Mouse (Mus musculus): ENCODE results near the gene Olfr679. TPM values are rescaled to one million over a fixed set of nuclear protein-coding genes. Genes with fewer than 3 reads are reported as not detected.
"Not testable (repeated sequence)": the region's sequence is repeated elsewhere in the genome, so short reads cannot be mapped to it uniquely, and the experiment has no call there.

Olfr679 gene
- not detected for total RNA-seq (2021)
- long read RNA-seq, experiment 1: 0 reads
- long read RNA-seq, experiment 2: 0 reads

DNA sequence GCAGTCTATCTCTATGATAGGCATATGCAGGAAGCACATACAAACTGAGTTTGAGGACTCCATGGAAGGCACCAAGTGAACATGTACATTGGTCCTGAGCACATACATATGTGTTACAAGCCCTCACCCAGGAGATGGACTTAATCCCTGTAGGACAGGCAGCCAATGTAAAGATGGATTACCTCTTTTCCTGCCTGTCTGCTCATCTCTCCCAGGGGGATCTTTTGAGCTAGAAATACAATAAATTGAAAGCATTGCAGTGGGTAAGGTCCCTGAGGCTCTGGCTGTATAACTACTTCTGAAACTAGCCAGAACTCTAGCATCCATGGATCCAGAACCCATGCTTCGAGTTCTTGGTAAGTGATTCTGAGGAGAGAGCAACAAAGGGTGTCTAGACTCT is at the start of gene Olfr679:
Gene Olfr679, plus strand, starts transcription at position 301 of the 400 bp plus-strand sequence.
- no peak for DNase-seq

DNA sequence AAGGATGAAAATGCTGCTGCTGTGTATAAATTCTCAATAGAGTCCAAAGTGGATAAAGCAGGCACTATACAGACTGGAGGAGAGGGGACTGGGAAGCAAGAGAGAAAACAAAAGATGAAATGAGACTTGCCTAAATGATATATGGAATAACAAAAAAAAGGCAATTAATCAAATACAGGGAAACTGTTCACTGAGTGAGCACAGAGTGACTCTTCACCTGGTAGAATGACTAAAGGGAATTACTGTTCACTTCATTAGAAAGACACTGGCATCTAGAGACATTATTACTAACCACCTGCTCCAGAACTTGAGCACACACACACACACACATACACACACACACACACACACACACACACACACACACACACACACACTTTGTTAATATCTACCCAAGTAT is 48.6 kb upstream of the Olfr679 start, which contains the start of gene Olfr676:
Gene Olfr676, plus strand, starts transcription at position 301 of the 400 bp plus-strand sequence.
- DNase-seq: no peak

DNA sequence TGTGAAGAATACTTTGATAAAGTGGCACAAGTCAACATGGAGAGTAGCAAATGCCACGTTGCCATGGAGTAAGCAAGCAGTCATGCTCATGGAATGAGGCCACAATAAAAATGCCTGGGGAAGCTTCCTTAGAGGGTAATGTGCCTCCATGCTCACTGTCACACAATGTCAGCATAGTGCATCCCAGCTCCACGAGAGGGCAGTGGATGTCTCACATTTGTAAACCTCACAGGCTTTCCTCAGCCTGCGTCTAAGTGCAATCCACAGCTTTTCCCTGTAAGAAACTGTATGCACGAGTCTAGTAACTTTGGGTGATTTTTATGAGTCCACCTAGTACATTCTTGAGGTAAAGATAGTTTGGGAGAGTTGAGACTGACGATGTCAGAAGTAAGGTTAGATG is 47.2 kb upstream of the Olfr679 start:
- not testable (repeated sequence) for DNase-seq

DNA sequence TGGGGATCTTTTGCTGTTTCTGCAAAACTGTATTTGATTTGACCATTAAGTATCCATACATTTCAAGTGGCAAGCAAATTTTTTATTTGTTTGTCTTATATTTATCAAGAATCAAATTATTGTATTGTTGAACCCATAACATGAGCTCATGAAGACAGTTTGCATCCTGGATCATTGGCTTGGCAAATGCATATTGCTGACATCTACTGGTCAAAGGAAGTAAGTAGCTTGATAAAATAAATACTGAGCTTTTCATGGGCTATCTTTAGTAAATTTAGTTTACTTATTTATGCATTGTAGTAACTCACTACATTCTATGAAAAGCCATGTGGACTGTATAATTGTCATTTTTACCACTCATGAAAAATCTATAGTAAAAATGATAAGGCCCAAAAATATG is 22.1 kb upstream of the Olfr679 start:
- DNase-seq: no peak

DNA sequence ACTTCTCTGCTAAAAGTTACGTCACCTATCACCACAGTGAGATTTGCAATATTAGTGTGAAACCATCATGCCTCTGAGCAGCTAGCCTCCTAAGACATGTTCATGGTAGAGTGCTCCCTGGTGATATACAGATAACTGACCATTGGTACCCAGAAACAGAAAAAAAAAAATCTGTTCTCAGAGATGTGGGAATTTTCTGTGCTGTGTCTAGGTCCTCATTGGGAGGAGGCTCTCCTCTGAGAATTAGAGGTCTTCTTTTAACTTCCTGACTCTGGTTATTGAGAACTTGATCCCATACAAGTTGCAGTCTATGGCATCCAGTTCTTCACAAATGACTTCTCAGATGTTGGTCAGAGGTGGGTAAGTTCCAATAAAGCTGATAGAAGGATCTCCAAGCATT is 16.8 kb upstream of the Olfr679 start, which contains the start of gene Olfr678:
Gene Olfr678, plus strand, starts transcription at position 301 of the 400 bp plus-strand sequence.
- DNase-seq: no peak

DNA sequence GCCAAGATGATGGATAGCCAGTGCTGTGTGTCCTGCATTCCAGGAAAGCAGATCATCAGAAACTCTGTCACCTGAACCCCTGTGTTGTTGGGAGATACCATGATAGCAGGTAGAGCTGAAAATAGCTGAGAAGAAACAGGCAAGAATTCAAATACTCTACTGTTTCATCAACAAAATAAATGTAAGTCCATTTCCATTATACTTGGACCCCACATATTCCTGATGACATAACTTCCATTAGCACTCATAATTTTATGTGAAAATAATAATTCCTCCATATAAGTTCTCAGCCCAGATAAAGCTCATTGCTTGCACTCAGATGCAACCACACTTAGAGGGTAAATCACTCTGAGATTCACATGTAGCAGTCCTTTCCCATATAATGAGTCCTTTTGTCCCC is 11.7 kb downstream of the Olfr679 start, which contains the start of gene Olfr680-ps1:
Gene Olfr680-ps1, minus strand, starts transcription at position 101 of the 400 bp plus-strand sequence.
- not testable (repeated sequence) for DNase-seq

DNA sequence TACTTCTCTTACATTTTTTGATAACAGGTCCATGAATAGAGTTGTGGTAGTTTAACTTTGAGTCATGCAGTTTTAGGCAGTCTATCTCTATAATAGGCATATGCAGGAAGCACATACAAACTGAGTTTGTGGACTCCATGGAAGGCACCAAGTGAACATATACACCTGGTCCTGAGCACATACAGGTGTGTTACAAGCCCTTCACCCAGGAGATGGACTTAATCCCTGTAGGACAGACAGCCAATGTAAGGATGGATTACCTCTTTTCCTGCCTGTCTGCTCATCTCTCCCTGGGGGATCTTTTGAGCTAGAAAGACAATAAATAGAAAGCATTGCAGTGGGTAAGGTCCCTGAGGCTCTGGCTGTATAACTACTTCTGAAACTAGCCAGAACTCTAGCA is 35.5 kb downstream of the Olfr679 start, which contains the start of gene Olfr681:
Gene Olfr681, plus strand, starts transcription at position 301 of the 400 bp plus-strand sequence.
- DNase-seq: no peak

Other genes starting within 250 kb of the Olfr679 start
- not detected for gene Usp17lb, start 238.6 kb upstream of the Olfr679 start, total RNA-seq (2021)
- gene Usp17la, start 224.2 kb upstream of the Olfr679 start, total RNA-seq (2021): not detected
- gene Olfr665, start 203.2 kb upstream of the Olfr679 start, total RNA-seq (2021): not detected
- not detected for gene Olfr666, start 185.3 kb upstream of the Olfr679 start, total RNA-seq (2021)
- not detected for gene Olfr667, start 159.7 kb upstream of the Olfr679 start, total RNA-seq (2021)
- gene Olfr668, start 153.1 kb upstream of the Olfr679 start, total RNA-seq (2021): not detected
- not detected for gene Olfr669, start 147.0 kb upstream of the Olfr679 start, total RNA-seq (2021)
- not detected for gene Olfr670, start 118.6 kb upstream of the Olfr679 start, total RNA-seq (2021)
- gene Olfr671, start 102.1 kb upstream of the Olfr679 start, total RNA-seq (2021): not detected
- not detected for gene Olfr672, start 79.2 kb upstream of the Olfr679 start, total RNA-seq (2021)
- gene Olfr675, start 52.7 kb upstream of the Olfr679 start, total RNA-seq (2021): not detected
- not detected for gene Olfr676, start 48.5 kb upstream of the Olfr679 start, total RNA-seq (2021)
- gene Olfr677, start 29.8 kb upstream of the Olfr679 start, total RNA-seq (2021): not detected
- gene Olfr678, start 16.7 kb upstream of the Olfr679 start, total RNA-seq (2021): not detected
- not detected for gene Olfr680-ps1, start 11.6 kb downstream of the Olfr679 start, total RNA-seq (2021)
- not detected for gene Olfr681, start 35.6 kb downstream of the Olfr679 start, total RNA-seq (2021)
- gene Olfr683, start 65.8 kb downstream of the Olfr679 start, total RNA-seq (2021): not detected
- not detected for gene Olfr684, start 82.4 kb downstream of the Olfr679 start, total RNA-seq (2021)
- gene Olfr685, start 104.8 kb downstream of the Olfr679 start, total RNA-seq (2021): not detected
- gene Olfr686, start 126.3 kb downstream of the Olfr679 start, total RNA-seq (2021): not detected
- gene Olfr688, start 206.9 kb downstream of the Olfr679 start, total RNA-seq (2021): not detected
- gene Olfr689, start 230.0 kb downstream of the Olfr679 start, total RNA-seq (2021): not detected

All from heart, adult 18-20 months (tissue).